Mouse (Mus musculus): ENCODE measurements at regions not wholly inside any gene's neighbourhood (a gene's known extent, or its start where the extent isn't known, plus 50 kb on each side); places are given as distances from the start of the nearest gene placed in this dataset.

- Histone ChIP-seq H3K27ac (replicated peaks; ENCODE audit: low read depth, low read length) (no peak overlapping the region), H3K4me1 (ENCODE audit: control insufficient read depth, insufficient read depth, insufficient read length, low read length) (no peaks in the 10 kb centered on the region), H3K4me3 (ENCODE audit: insufficient read depth, low read depth, low read length) (no peak overlapping the region)
These were observed 76.6 kb upstream of the Zfp366 start for GRCm38 (mm10) chr13:99107983-99108382.

DNA sequence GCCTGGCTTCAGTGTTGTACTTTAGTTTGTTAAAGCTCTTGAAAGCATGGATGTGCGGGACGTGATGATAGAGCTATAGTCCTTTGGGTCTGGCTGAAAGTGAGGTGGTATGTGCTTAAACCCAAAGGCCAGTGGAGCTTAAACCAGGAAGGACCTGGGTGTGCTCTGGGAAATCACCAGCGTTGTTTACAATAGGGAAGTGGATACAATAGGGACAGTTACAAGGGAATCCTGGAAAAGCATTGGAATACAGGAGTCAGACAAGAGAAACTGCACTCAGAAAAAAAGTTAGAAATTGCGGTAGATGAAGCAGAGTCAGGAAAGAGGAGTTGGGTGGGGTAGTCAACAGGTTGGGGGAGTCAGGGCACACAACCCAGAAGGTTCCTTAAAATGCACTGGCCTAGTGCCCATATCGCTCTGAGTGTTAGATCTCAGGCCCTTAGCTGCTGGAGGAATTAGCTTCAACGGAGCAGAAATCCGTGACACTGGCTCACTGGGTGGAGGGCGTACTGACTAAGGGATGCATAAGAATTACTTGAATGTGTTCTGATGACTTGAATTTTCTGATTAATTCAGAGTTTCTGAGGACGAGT is 82.4 kb upstream of the Zfp366 start:
- H3K4me3 ChIP-seq (ENCODE audit: insufficient read depth, low read depth, low read length): no peak overlapping the region
- H3K27ac ChIP-seq (replicated peaks; ENCODE audit: low read depth, low read length): no peak overlapping the region
- H3K4me1 ChIP-seq (ENCODE audit: control insufficient read depth, insufficient read depth, insufficient read length, low read length): no peaks in the 10 kb centered on the region; the same call in 1 of the 2 replicates

DNA sequence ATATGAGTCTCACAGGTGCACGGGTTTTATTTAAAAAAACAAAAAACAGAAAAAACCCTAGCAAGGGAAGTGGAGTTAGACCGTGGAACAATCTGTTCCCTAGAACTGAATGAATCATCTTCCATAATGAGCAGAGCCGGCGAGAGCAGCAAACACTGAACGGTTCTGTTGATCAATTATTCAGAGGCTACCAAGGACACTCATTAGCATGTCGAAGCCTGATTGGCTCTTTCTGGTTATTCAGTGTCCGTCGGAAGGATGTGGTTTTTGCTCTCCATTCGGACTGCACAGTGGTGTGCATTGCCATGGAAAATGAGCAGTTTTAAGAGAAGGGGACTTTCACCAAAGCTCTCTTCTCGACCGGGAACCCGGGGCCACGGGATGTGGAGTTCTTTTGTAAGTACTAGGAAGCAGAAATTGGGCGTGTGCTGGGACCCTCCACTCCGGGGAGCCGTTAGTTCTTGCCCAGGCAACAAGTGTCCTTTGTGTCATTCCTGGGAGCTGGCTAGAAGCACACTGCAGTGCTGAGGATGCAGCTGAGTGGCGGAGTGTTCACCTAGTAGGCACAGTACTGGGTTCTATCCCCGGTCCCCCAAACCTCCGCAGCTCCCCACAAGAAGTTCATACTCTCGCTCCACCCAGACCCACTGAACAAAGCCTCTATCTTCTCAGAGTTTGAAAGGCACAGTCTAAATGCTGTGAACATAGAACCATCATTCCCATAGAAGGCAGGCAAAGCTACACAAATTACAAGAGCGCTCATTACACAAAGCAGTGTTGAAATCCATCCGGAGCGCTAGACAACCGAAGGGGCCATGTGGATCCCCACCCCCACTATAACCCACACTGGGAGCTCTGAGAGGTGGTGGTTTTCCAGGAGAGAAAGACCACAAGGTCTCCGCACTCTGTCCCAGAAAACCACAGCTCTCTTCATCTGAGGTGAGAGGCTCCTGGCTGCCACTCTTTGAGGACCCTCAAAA is 83.9 kb upstream of the Zfp366 start:
- Histone ChIP-seq H3K27ac (replicated peaks; ENCODE audit: low read depth, low read length) (no peak overlapping the region), H3K4me3 (ENCODE audit: insufficient read depth, low read depth, low read length) (no peak overlapping the region), H3K4me1 (ENCODE audit: control insufficient read depth, insufficient read depth, insufficient read length, low read length) (no peaks in the 10 kb centered on the region; the same call in 1 of the 2 replicates)

- no peak overlapping the region for H3K4me3 ChIP-seq (ENCODE audit: insufficient read depth, low read depth, low read length)
- H3K27ac ChIP-seq (replicated peaks; ENCODE audit: low read depth, low read length): no peak overlapping the region
- no peaks in the 10 kb centered on the region; the same call in 1 of the 2 replicates for H3K4me1 ChIP-seq (ENCODE audit: control insufficient read depth, insufficient read depth, insufficient read length, low read length)
These were observed 84.7 kb upstream of the Zfp366 start for GRCm38 (mm10) chr13:99099794-99100429.

- H3K27ac ChIP-seq (replicated peaks; ENCODE audit: low read depth, low read length): no peak overlapping the region
- H3K4me3 ChIP-seq (ENCODE audit: insufficient read depth, low read depth, low read length): no peak overlapping the region
- no peaks in the 10 kb centered on the region; the same call in 1 of the 2 replicates for H3K4me1 ChIP-seq (ENCODE audit: control insufficient read depth, insufficient read depth, insufficient read length, low read length)
These were observed 85.4 kb upstream of the Zfp366 start for GRCm38 (mm10) chr13:99099226-99099625.

GRCm38 (mm10) chr13:99097606-99098545 is 86.7 kb upstream of the Zfp366 start:
- H3K27ac ChIP-seq (replicated peaks; ENCODE audit: low read depth, low read length): no peak overlapping the region
- no peak overlapping the region for H3K4me3 ChIP-seq (ENCODE audit: insufficient read depth, low read depth, low read length)
- H3K4me1 ChIP-seq (ENCODE audit: control insufficient read depth, insufficient read depth, insufficient read length, low read length): no peaks in the 10 kb centered on the region; the same call in 1 of the 2 replicates

- Histone ChIP-seq H3K4me1 (ENCODE audit: control insufficient read depth, insufficient read depth, insufficient read length, low read length) (no peaks in the 10 kb centered on the region; the same call in 1 of the 2 replicates), H3K27ac (replicated peaks; ENCODE audit: low read depth, low read length) (no peak overlapping the region), H3K4me3 (ENCODE audit: insufficient read depth, low read depth, low read length) (no peak overlapping the region)
These were observed 87.8 kb upstream of the Zfp366 start for GRCm38 (mm10) chr13:99096837-99097236.

DNA sequence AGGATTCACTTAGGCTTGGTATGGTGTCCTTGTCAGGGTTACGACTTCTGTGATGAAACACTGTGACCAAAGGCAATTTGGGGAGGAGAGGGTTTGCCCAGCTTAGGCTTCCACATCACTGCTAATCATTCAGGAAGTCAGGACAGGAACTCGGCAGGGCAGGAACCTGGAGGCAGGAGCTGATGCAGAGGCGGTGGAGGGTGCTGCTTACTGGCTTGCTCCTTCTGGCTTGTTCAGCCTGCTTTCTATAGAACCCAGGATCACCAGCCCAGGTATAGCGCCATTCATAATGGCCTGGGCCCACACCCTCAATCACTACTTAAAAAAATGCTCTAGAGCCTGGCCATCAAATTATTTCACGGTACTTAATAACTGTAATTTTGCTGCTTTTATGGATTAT is 89.6 kb upstream of the Zfp366 start:
- Histone ChIP-seq H3K4me1 (ENCODE audit: control insufficient read depth, insufficient read depth, insufficient read length, low read length) (no peaks in the 10 kb centered on the region), H3K4me3 (ENCODE audit: insufficient read depth, low read depth, low read length) (no peak overlapping the region), H3K27ac (replicated peaks; ENCODE audit: low read depth, low read length) (no peak overlapping the region)

- H3K4me1 ChIP-seq (ENCODE audit: control insufficient read depth, insufficient read depth, insufficient read length, low read length): no peaks in the 10 kb centered on the region
- H3K4me3 ChIP-seq (ENCODE audit: insufficient read depth, low read depth, low read length): no peak overlapping the region
- no peak overlapping the region for H3K27ac ChIP-seq (replicated peaks; ENCODE audit: low read depth, low read length)
These were observed 90.4 kb upstream of the Zfp366 start for GRCm38 (mm10) chr13:99094221-99094620.

- H3K27ac ChIP-seq (replicated peaks; ENCODE audit: low read depth, low read length): no peak overlapping the region
- H3K4me3 ChIP-seq (ENCODE audit: insufficient read depth, low read depth, low read length): no peak overlapping the region
- H3K4me1 ChIP-seq (ENCODE audit: control insufficient read depth, insufficient read depth, insufficient read length, low read length): no peaks in the 10 kb centered on the region
These were observed 91.4 kb upstream of the Zfp366 start for GRCm38 (mm10) chr13:99093269-99093668.

GRCm38 (mm10) chr13:99092279-99092930 is 92.2 kb upstream of the Zfp366 start:
- no peaks in the 10 kb centered on the region for H3K4me1 ChIP-seq (ENCODE audit: control insufficient read depth, insufficient read depth, insufficient read length, low read length)
- H3K27ac ChIP-seq (replicated peaks; ENCODE audit: low read depth, low read length): no peak overlapping the region
- H3K4me3 ChIP-seq (ENCODE audit: insufficient read depth, low read depth, low read length): no peak overlapping the region

- Histone ChIP-seq H3K4me1 (ENCODE audit: control insufficient read depth, insufficient read depth, insufficient read length, low read length) (no peaks in the 10 kb centered on the region), H3K4me3 (ENCODE audit: insufficient read depth, low read depth, low read length) (no peak overlapping the region), H3K27ac (replicated peaks; ENCODE audit: low read depth, low read length) (no peak overlapping the region)
These were observed 92.9 kb upstream of the Zfp366 start for GRCm38 (mm10) chr13:99091562-99092278.

DNA sequence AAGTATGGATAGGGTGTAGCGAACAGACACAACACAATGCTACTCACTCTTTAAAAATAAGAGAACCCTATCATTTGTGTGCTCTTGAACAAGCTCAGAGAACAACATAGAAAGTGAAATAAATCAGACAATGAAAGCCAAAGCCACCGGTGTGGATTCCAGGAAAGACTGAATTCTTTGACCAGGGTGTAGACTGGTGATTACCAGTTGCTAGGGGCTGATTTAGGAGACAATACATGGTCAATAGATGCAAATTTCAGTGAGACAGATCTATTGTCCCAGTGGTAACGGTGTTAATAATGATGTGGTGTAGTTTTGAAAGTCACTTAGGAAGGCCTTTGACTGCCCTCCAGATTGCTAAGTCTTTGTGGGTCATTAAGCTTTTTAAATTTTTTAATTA is 94.3 kb upstream of the Zfp366 start:
- Histone ChIP-seq H3K4me3 (ENCODE audit: insufficient read depth, low read depth, low read length) (no peak overlapping the region), H3K4me1 (ENCODE audit: control insufficient read depth, insufficient read depth, insufficient read length, low read length) (no peaks in the 10 kb centered on the region), H3K27ac (replicated peaks; ENCODE audit: low read depth, low read length) (no peak overlapping the region)

DNA sequence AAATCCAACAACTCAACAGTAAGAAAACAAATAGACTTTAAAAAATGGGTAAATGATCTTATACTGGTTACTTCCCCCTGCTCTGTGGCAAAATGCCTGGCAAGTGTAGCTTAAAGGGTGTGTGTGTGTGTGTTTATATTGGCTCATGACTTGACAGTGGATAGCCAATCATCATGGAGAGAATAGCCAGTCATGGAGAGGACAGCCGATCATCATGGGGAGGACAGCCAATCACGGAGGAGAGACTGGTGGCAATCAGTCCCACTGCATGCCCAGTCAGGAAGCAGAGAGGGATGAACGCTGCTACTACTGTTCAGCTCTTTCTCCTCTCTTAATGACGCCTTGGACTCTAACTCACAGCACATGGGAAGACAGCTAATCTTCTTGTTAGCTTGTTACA is 96.3 kb upstream of the Zfp366 start:
- Histone ChIP-seq H3K27ac (replicated peaks; ENCODE audit: low read depth, low read length) (no peak overlapping the region), H3K4me3 (ENCODE audit: insufficient read depth, low read depth, low read length) (no peak overlapping the region)

More for the DNA sequence above, 96.3 kb upstream of the Zfp366 start:
- no peaks in the 10 kb centered on the region for H3K4me1 ChIP-seq (ENCODE audit: control insufficient read depth, insufficient read depth, insufficient read length, low read length)

Data from brown adipose tissue, adult 24 weeks (tissue).